Mouse (Mus musculus) brain, embryonic 14.5 days (tissue): ENCODE measurements around the gene Tsen2.

Experiments used
- CTCF ChIP-seq: fragments of 200-500 bp; IDR thresholded peaks from 2 replicates; pipeline ENCODE4 v1.5.1; 2012; ENCODE audit warnings: inconsistent platforms, mild to moderate bottlenecking, moderate library complexity, borderline replicate concordance; ENCODE audit not compliant: insufficient read depth, insufficient read length; ENCODE audit errors: extremely low read depth
- POLR2A ChIP-seq: fragments of 200-500 bp; IDR thresholded peaks from 2 replicates; pipeline ENCODE4 v1.6.1; 2012; ENCODE audit warnings: mild to moderate bottlenecking, inconsistent platforms, borderline replicate concordance; ENCODE audit not compliant: poor library complexity, insufficient read depth, insufficient read length, severe bottlenecking; ENCODE audit errors: extremely low read depth

DNA sequence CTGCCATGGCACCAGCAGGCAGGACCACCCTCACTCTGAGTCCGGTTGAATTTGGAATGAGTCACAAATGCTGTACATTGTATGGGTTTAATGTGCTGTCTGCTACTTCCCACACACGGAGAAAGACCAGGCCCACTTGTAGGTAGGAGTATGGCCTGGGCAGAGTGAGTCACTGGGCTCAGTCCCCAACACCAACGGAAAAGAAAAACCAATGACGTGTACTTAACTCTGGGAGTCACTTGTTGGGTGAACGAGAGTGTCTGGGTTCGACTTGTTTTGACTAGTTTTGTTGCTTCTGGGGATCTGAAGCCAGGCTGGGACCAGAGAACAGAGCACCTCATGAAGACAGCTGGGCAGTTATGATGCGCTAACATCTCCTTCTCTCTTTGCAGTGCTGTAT lies 29.7 kb downstream of the Tsen2 start:
- TF ChIP-seq CTCF (no peak), POLR2A (no peak)
